Mouse (Mus musculus) lung, postnatal 14 days (tissue): ENCODE data around the gene Mms19.
A peak's percentile ranks its signal among the peaks of the same experiment; 100 is the strongest.

Experiments
- DNase-seq: peaks from one replicate; pipeline ENCODE4 v3.0.0; 2021

Gene Mms19

GRCm38 (mm10) chr19:41898860-41899259 lies 82.1 kb downstream of the Mms19 start:
- DNase-seq, result peak; percentile 40

- no peak for DNase-seq
Measured at GRCm38 (mm10) chr19:41896319-41896711, 84.6 kb downstream of the Mms19 start.

- DNase-seq, result peak; percentile 79
Measured at GRCm38 (mm10) chr19:41895460-41896318, 85.3 kb downstream of the Mms19 start, which contains the start of gene Rrp12. Rrp12 (minus strand) TSS chr19:41896173.

GRCm38 (mm10) chr19:41894959-41895358 lies 86.0 kb downstream of the Mms19 start:
- no peak for DNase-seq
